Mouse (Mus musculus): ENCODE measurements around the gene Fggy.

Fggy gene

DNA sequence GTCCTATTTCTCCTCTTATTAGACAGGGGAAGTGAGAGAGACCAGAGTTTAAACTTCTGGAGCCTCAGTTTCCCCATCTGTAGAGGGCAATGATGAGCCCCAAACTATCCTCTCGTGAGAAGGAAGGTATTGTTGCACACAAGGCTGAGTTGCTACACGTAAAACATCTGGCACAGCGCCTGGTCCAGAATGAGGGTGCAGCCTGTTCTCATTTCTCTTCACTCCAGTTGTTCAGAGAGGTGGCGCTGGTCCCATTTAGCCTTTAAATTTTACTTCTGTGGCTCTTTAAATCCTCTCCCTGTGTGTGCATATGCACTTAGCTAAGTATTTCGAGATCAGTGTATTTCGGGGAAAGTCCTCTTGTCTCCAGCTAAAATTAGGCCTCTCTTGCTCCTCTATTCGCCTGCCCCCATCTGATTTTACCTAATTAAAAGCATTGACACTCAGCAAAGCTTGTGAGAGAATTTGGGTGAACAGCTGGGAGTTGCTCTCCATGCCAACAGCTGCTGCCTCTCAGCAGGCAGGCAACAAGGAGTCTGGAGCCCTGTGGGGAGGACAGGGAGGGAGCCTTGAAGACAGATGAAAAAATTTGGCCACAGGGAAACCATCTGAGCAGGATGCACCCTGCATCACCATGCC lies 340.0 kb downstream of the Fggy start:
- Histone ChIP-seq H3K4me3 (replicated peaks; ENCODE audit: low read length) (no peak overlapping the region), H3K9me3 (ENCODE audit: low read length) (no peaks in the 10 kb centered on the region), H3K27me3 (ENCODE audit: insufficient read depth, low read length) (no peaks in the 10 kb centered on the region), H3K4me1 (replicated peaks; ENCODE audit: low read depth, low read length) (peaks cover 16% of the 10 kb centered on the region), H3K36me3 (ENCODE audit: insufficient read depth, low read length) (no peaks in the 10 kb centered on the region)
- TF ChIP-seq POU5F1 (IDR thresholded peaks at IDR 0.05; ENCODE audit: borderline replicate concordance, low read length) (no peak), NANOG (IDR thresholded peaks at IDR 0.05; ENCODE audit: borderline replicate concordance, low read length) (no peak), CTCF (conservative IDR thresholded peaks at IDR 0.05; ENCODE audit: low read length) (no peak)

DNA sequence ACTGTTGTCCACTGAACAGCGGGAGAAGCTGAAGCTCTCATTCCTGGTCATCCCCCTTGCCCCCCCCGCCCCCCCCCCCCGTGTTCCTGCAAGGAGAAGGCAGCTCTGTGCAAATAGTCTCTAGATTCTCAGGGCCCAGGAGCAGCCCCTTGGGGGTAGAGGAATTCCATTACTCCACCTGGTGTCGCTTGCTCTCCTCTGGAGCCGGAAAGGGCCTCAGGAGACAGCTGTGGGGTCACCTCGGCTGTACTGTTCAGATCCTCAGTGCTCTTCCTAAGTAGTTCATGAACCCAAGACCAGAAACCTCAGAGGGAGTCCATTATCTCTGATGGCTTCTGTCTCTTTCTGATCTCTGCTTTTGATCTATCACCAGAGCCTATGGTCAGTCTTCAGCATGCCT lies 341.4 kb downstream of the Fggy start:
- Histone ChIP-seq H3K36me3 (ENCODE audit: insufficient read depth, low read length) (no peaks in the 10 kb centered on the region), H3K27me3 (ENCODE audit: insufficient read depth, low read length) (no peaks in the 10 kb centered on the region), H3K9me3 (ENCODE audit: low read length) (no peaks in the 10 kb centered on the region), H3K4me1 (replicated peaks; ENCODE audit: low read depth, low read length) (peaks cover 16% of the 10 kb centered on the region), H3K4me3 (replicated peaks; ENCODE audit: low read length) (no peak overlapping the region)
- TF ChIP-seq POU5F1 (IDR thresholded peaks at IDR 0.05; ENCODE audit: borderline replicate concordance, low read length) (no peak), CTCF (conservative IDR thresholded peaks at IDR 0.05; ENCODE audit: low read length) (no peak), NANOG (IDR thresholded peaks at IDR 0.05; ENCODE audit: borderline replicate concordance, low read length) (no peak)

DNA sequence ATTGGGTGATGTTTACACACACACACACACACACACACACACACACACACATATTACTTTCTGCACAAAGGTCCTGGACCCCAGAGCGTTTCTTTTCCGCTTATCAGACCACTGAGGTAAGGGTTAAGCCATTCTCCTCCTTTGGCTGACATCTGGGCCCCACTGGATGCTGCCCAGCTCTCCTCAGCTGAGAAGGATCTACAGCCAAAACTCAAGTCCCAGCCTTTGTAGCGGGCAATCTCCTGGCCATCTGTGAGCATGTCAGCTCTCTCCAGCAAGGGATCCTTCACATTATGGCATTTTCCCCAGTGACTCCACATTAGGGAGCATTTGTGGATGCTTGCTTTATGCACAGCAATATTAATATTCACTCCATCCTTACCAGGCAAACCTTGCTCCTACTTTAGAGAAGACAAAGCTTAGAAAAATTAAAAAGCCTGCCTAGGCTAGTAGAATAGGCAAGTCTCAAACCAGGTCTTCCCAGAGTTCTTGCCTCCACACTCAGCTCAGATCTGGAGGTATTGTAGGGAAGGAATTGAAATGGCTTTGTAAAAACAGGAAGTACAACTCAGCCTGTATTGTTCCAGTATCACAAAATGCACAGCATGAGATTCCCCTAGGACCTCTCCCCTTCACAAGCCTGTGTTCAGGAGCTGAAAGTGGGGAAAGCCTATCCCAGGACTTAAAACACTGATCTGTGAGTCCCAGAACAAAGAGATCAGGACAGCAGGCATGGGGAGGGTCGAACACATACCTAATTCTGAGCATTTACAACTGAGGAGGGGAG lies 342.8 kb downstream of the Fggy start:
- H3K27me3 ChIP-seq (ENCODE audit: insufficient read depth, low read length) = no peaks in the 10 kb centered on the region
- H3K36me3 ChIP-seq (ENCODE audit: insufficient read depth, low read length) = no peaks in the 10 kb centered on the region
- H3K4me1 ChIP-seq (replicated peaks; ENCODE audit: low read depth, low read length) = peaks cover 16% of the 10 kb centered on the region
- no peaks in the 10 kb centered on the region for H3K9me3 ChIP-seq (ENCODE audit: low read length)
- TF ChIP-seq NANOG (IDR thresholded peaks at IDR 0.05; ENCODE audit: borderline replicate concordance, low read length) (peak; percentile 84; the same call in 1 of the 2 replicates), CTCF (conservative IDR thresholded peaks at IDR 0.05; ENCODE audit: low read length) (no peak), POU5F1 (IDR thresholded peaks at IDR 0.05; ENCODE audit: borderline replicate concordance, low read length) (no peak)
- H3K4me3 ChIP-seq (replicated peaks; ENCODE audit: low read length) = no peak overlapping the region

DNA sequence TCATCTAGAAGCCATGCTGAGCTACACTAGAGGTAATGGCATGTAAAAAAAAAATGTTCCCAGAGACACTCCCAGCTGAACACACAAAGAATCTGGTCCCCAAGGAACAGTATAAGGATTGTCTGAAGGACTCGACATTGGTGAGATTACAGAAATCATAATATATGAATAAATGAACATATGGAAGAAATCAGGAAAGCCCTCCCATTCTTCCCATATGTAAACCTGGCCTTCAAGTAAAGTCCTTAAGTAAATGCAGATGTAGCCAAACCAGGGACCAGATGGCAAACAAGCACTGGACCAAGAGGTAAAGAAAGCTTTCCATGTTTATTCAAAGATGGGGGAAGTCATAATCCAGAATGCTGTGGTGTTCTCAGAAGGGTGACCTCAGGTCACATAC lies 343.5 kb downstream of the Fggy start:
- Histone ChIP-seq H3K36me3 (ENCODE audit: insufficient read depth, low read length) (no peaks in the 10 kb centered on the region), H3K4me3 (replicated peaks; ENCODE audit: low read length) (no peak overlapping the region), H3K4me1 (replicated peaks; ENCODE audit: low read depth, low read length) (peaks cover 16% of the 10 kb centered on the region), H3K9me3 (ENCODE audit: low read length) (no peaks in the 10 kb centered on the region), H3K27me3 (ENCODE audit: insufficient read depth, low read length) (no peaks in the 10 kb centered on the region)
- TF ChIP-seq POU5F1 (IDR thresholded peaks at IDR 0.05; ENCODE audit: borderline replicate concordance, low read length) (no peak), NANOG (IDR thresholded peaks at IDR 0.05; ENCODE audit: borderline replicate concordance, low read length) (no peak), CTCF (conservative IDR thresholded peaks at IDR 0.05; ENCODE audit: low read length) (no peak)

DNA sequence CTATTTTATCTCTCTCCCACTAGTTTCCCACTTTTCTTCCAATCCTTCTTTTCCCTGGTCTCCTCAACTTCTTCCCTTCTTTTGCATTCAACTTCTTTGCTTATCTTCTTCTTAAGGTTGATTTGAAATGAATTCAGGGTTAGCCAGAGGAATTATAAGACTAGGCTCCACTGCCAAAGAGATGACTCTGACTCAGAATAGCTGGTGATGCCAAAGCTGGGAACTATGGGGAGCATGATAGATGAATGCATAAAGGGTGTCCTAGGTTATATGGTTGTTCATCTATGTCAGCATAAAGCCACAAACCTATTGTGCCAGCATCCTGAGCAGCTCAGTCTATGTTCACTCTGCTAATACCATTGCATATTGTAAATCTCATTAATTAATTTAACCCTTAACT lies 348.8 kb downstream of the Fggy start:
- no peak for TF ChIP-seq POU5F1 (IDR thresholded peaks at IDR 0.05; ENCODE audit: borderline replicate concordance, low read length)
- no peak for TF ChIP-seq CTCF (conservative IDR thresholded peaks at IDR 0.05; ENCODE audit: low read length)
- no peak for TF ChIP-seq NANOG (IDR thresholded peaks at IDR 0.05; ENCODE audit: borderline replicate concordance, low read length)
- Histone ChIP-seq H3K27me3 (ENCODE audit: insufficient read depth, low read length) (no peaks in the 10 kb centered on the region), H3K9me3 (ENCODE audit: low read length) (no peaks in the 10 kb centered on the region), H3K4me1 (replicated peaks; ENCODE audit: low read depth, low read length) (peaks cover 2% of the 10 kb centered on the region; the same call in 1 of the 2 replicates), H3K36me3 (ENCODE audit: insufficient read depth, low read length) (no peaks in the 10 kb centered on the region), H3K4me3 (replicated peaks; ENCODE audit: low read length) (no peak overlapping the region)

DNA sequence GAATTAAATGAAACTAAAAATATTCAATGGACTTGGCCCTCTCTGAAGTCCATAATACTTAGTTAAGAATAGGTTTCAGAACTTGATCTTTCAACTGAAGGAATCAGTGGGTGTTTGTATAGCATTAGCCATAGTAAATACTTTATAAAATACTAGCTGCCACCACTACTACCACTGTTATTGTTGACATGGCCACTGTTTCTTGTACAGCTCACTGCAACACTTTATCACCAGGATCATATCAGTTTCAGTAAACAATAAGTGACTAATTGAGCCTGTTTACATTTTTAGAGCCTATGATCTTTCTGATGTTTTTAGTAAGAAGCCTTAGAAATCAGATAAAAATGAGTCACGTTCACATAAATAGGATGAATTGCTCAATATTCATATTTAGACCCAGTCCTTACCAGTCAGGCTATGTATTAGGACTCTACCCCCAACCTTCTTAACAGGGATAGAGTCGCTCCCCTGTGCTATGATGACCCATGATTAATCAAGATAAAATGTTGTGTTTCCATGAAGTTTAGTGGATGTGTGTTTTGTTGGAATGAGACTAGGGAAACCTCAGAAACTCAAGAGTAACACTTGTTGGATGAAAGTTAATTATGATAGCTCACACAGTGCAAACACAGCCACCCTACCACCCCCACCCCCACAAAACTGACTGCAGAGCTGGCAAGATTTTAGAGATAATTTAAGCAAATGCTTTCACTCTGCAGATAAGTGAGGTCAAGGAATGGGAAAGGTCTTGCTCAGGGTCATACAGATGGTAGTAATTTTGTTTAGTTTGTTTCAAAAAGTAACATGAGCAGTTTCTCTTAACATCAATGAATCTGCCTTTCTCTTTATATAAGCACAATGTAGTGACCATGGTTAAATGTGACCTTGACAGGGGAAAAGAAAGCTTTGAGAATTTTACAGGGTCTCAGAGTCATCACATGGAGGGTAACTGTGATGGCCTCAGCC lies 352.7 kb downstream of the Fggy start:
- H3K27me3 ChIP-seq (ENCODE audit: insufficient read depth, low read length) = no peaks in the 10 kb centered on the region
- TF ChIP-seq POU5F1 (IDR thresholded peaks at IDR 0.05; ENCODE audit: borderline replicate concordance, low read length) (no peak), CTCF (conservative IDR thresholded peaks at IDR 0.05; ENCODE audit: low read length) (no peak), NANOG (IDR thresholded peaks at IDR 0.05; ENCODE audit: borderline replicate concordance, low read length) (no peak)
- H3K36me3 ChIP-seq (ENCODE audit: insufficient read depth, low read length) = no peaks in the 10 kb centered on the region
- no peaks in the 10 kb centered on the region for H3K4me1 ChIP-seq (replicated peaks; ENCODE audit: low read depth, low read length)
- no peak overlapping the region for H3K4me3 ChIP-seq (replicated peaks; ENCODE audit: low read length)
- no peaks in the 10 kb centered on the region for H3K9me3 ChIP-seq (ENCODE audit: low read length)

DNA sequence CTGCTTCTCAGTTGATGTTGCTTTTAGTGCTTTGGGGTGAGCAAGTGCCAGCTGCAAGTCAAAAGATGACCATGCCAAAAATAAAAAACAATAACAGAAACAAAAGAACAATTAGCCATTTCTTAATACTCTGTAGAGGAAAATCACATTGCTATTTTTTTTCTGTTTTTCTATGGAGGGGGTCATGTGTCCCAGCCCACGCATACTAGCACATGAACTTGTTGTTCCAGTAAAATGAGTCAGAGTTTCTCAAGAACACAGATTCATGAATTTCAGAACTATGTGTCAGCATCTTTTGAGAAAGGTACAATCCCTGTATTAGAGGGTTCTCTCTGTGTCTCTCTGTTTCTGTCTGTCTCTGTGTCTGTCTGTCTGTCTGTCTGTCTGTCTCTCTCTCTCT lies 355.7 kb downstream of the Fggy start:
- Histone ChIP-seq H3K9me3 (ENCODE audit: low read length) (no peaks in the 10 kb centered on the region), H3K36me3 (ENCODE audit: insufficient read depth, low read length) (no peaks in the 10 kb centered on the region), H3K4me3 (replicated peaks; ENCODE audit: low read length) (no peak overlapping the region), H3K27me3 (ENCODE audit: insufficient read depth, low read length) (no peaks in the 10 kb centered on the region), H3K4me1 (replicated peaks; ENCODE audit: low read depth, low read length) (no peaks in the 10 kb centered on the region)
- TF ChIP-seq POU5F1 (IDR thresholded peaks at IDR 0.05; ENCODE audit: borderline replicate concordance, low read length) (no peak), CTCF (conservative IDR thresholded peaks at IDR 0.05; ENCODE audit: low read length) (no peak), NANOG (IDR thresholded peaks at IDR 0.05; ENCODE audit: borderline replicate concordance, low read length) (no peak)
